Mouse (Mus musculus): ENCODE data around the gene Cxadr. TPM values are rescaled to one million over a fixed set of nuclear protein-coding genes. Genes with fewer than 3 reads are reported as not detected.

Cxadr gene
- polyA plus RNA-seq, 1 experiment from 2014 or later = 24.1 TPM

Other genes starting within 250 kb of the Cxadr start
- 39.6 and 48.8 TPM in 2 replicates for gene Btg3, start 75.7 kb downstream of the Cxadr start, polyA plus RNA-seq (2015; fragmentation: Nextera tagmentation; extraction: Ambion mirVana)